Mouse (Mus musculus) ES-E14 (cell line): ENCODE results near the gene Psmd14. TPM values are rescaled to one million over a fixed set of nuclear protein-coding genes. Genes with fewer than 3 reads are reported as not detected.

ENCODE experiments used
- DNase-seq: peaks from one replicate; pipeline ENCODE4 v3.0.0-alpha.2; 2013; ENCODE audit warnings: low read depth, low spot score
- H3K27ac ChIP-seq: 2 replicates; pipeline ENCODE4 v1.5.1; 2012; ENCODE audit warnings: low read depth, mild to moderate bottlenecking, low read length, moderate library complexity, mixed read lengths; ENCODE audit not compliant: poor library complexity, insufficient read depth, severe bottlenecking
- H3K36me3 ChIP-seq: 2 replicates; pipeline ENCODE4 v1.6.1; 2012; ENCODE audit warnings: mild to moderate bottlenecking, low read length, moderate library complexity, mixed read lengths; ENCODE audit not compliant: control insufficient read depth, poor library complexity, insufficient read depth, severe bottlenecking
- H3K4me1 ChIP-seq, 2 experiments: fragments of 150-350 bp in 1 of 2; sonication (generic) in 1 of 2; 2 replicates each; pipeline ENCODE4 v1.6.1; 2012; ENCODE audit warnings: low read length in 2 of 2, mild to moderate bottlenecking in 1 of 2, mixed read lengths in 1 of 2; ENCODE audit not compliant: control insufficient read depth in 2 of 2, insufficient read depth in 2 of 2, poor library complexity in 1 of 2
- H3K4me3 ChIP-seq, 2 experiments: fragments of 150-350 bp in 1 of 2; sonication (generic) in 1 of 2; 2 replicates each; pipeline ENCODE4 v1.5.1; 2012; ENCODE audit warnings: low read length in 2 of 2, low read depth in 1 of 2, mild to moderate bottlenecking in 1 of 2, mixed read lengths in 1 of 2; ENCODE audit not compliant: insufficient read depth in 1 of 2, poor library complexity in 1 of 2, severe bottlenecking in 1 of 2
- H3K9ac ChIP-seq: 2 replicates; pipeline ENCODE4 v1.6.1; 2012; ENCODE audit warnings: low read depth, mild to moderate bottlenecking, low read length, mixed read lengths; ENCODE audit not compliant: poor library complexity, insufficient read depth, severe bottlenecking
- H3K9me3 ChIP-seq: fragments of 150-350 bp; sonication (generic); 2 replicates; pipeline ENCODE4 v1.6.1; 2012; ENCODE audit warnings: low read depth, mild to moderate bottlenecking, low read length; ENCODE audit not compliant: control insufficient read depth, insufficient read depth
- CHD2 ChIP-seq: IDR thresholded peaks from 2 replicates; pipeline ENCODE4 v1.6.1; 2014; ENCODE audit warnings: mild to moderate bottlenecking, low read depth, low read length, inconsistent platforms
- HCFC1 ChIP-seq: IDR thresholded peaks from 2 replicates; pipeline ENCODE4 v1.6.1; 2012; ENCODE audit warnings: low read length, inconsistent platforms, borderline replicate concordance; ENCODE audit not compliant: insufficient read depth
- MAFK ChIP-seq: IDR thresholded peaks from 2 replicates; pipeline ENCODE4 v1.6.1; 2014; ENCODE audit warnings: mild to moderate bottlenecking, low read depth, low read length, inconsistent platforms; ENCODE audit not compliant: insufficient read depth
- ZC3H11A ChIP-seq: IDR thresholded peaks from 2 replicates; pipeline ENCODE4 v1.6.1; 2012; ENCODE audit warnings: low read depth, mild to moderate bottlenecking, inconsistent platforms, low read length, borderline replicate concordance
- ZNF384 ChIP-seq: IDR thresholded peaks from 2 replicates; pipeline ENCODE4 v1.6.1; 2012; ENCODE audit warnings: low read depth, low read length, inconsistent platforms
- in situ Hi-C, 2 experiments: fragments of 600-800 bp; cut with MboI; formaldehyde crosslinking; loops; one replicate each; pipeline ENCODE4 v1.15.1; 2025; ENCODE audit warnings: low sequenced_read_pairs in 2 of 2, inconsistent platforms in 1 of 2; ENCODE audit not compliant: unreplicated experiment in 2 of 2
- total RNA-seq: library from RNA; depleted of rRNA; stranded (reverse); fragments of 300-350 nt; gene quantifications from 2 replicates; pipeline ENCODE4 v1.2.3, GENCODE M21; 2012

The Psmd14 gene
- total RNA-seq, 1 experiment, result 164 TPM

DNA sequence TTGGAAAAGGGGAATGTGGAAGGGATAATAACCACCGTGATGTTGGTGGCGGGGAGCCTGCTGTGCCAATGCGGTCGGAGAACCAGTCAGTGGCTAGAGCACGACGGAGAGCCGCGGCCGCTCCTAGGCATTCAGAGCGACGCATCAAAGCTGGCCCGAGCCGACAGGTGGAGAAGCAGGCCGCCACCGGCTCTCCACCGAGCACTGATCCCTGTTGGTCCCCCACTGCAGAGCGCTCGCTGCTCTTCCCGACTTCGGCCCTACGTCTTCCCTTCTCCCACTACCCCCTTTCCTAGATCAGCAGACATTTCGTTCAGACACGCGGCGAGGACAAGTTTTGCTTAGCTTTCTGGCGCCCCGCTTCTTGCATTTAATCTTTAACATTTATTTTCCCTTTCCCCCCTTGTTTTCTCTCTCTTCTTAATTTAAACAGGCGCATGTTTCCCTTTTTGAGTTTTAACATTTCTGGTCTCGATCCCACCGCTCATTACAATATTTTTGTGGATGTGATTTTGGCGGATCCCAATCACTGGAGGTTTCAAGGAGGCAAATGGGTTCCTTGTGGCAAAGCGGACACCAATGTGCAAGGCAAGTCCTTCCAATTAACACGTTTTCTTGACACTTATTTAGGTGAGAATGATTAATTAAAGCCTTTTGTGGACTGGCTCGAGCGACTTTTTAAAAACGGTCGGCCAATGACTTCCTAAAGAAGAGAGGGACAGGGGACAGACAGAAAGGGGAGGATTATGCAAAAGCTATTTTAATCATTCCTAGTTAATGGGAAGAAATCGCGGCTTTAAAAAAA is 94.2 kb downstream of the Psmd14 start:
- Histone ChIP-seq H3K4me1 (no peaks in the 10 kb centered on the region), H3K9ac (no peak overlapping the region), H3K4me3 (peak overlapping the region; percentile 22 to 42; a peak in 3 of 4 replicates), H3K36me3 (no peaks in the 10 kb centered on the region), H3K9me3 (no peaks in the 10 kb centered on the region), H3K27ac (no peak overlapping the region)
- TF ChIP-seq ZNF384 (no peak), MAFK (no peak), HCFC1 (no peak), CHD2 (no peak), ZC3H11A (no peak)
- in situ Hi-C loops, result no loop called here
- DNase-seq, result no peak

DNA sequence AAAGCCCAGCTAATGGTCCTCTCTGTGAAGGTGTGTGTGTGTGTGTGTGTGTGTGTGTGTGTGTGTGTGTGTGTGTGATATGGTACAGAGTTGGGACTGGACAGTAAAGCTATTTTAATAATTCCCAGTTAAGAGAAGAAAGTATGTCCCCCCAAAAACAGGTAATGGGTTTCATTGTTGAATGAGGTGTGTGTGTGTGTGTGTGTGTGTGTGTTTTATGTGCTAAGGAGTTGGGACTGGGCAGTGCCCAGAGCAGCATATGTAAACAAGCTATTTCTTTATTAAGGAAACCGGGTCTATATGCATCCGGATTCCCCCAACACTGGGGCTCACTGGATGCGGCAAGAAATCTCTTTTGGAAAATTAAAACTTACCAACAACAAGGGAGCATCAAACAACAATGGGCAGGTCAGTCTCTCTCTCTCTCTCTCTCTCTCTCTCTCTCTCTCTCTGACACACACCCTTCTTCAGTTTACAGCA is 94.9 kb downstream of the Psmd14 start:
- H3K4me1 ChIP-seq, result no peaks in the 10 kb centered on the region
- no peaks in the 10 kb centered on the region for H3K36me3 ChIP-seq
- H3K4me3 ChIP-seq, result no peak overlapping the region
- in situ Hi-C loops, result no loop called here
- H3K9ac ChIP-seq, result no peak overlapping the region
- DNase-seq, result no peak
- no peak for TF ChIP-seq ZC3H11A
- H3K27ac ChIP-seq, result no peak overlapping the region
- no peaks in the 10 kb centered on the region for H3K9me3 ChIP-seq

GRCm38 (mm10) chr2:61807151-61807550 is 95.7 kb downstream of the Psmd14 start:
- TF ChIP-seq CHD2, result no peak
- TF ChIP-seq ZNF384, result no peak
- no peak for TF ChIP-seq HCFC1
- TF ChIP-seq MAFK, result no peak
- Histone ChIP-seq H3K9ac (no peak overlapping the region), H3K27ac (no peak overlapping the region), H3K36me3 (no peaks in the 10 kb centered on the region), H3K4me1 (no peaks in the 10 kb centered on the region), H3K4me3 (no peak overlapping the region; a peak in 1 of 4 replicates), H3K9me3 (no peaks in the 10 kb centered on the region)
- no peak for DNase-seq
- in situ Hi-C loops, result no loop called here

DNA sequence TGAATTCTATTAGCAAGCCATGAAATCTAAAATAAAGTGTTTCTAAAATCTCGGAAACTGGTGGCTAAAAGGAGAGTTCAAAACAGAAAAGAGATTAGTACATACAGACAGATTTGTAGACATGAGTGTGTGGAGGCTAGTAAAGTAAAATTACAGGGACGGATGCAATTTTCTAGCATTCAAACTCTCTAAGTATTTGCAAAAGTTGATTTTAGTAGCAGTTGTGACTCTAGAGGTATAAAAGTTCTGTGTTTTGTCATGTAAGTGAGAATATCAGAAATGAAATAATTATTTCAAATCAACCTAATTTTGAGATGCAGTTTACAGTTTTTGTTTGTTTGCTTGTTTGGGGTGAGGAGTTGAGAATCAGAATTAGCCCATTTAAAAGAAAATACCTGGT is 96.3 kb downstream of the Psmd14 start:
- no peaks in the 10 kb centered on the region for H3K36me3 ChIP-seq
- H3K9me3 ChIP-seq, result no peaks in the 10 kb centered on the region
- in situ Hi-C loops, result no loop called here
- no peak for TF ChIP-seq ZNF384
- no peak for TF ChIP-seq ZC3H11A
- no peak for TF ChIP-seq MAFK
- no peak for TF ChIP-seq CHD2
- TF ChIP-seq HCFC1, result no peak
- no peak overlapping the region for H3K9ac ChIP-seq
- H3K4me1 ChIP-seq, result no peaks in the 10 kb centered on the region
- no peak overlapping the region for H3K4me3 ChIP-seq
- H3K27ac ChIP-seq, result no peak overlapping the region
- no peak for DNase-seq

- H3K36me3 ChIP-seq, result no peaks in the 10 kb centered on the region
- no peak overlapping the region for H3K4me3 ChIP-seq
- no peak overlapping the region for H3K9ac ChIP-seq
- in situ Hi-C loops, result no loop called here
- H3K27ac ChIP-seq, result no peak overlapping the region
- no peaks in the 10 kb centered on the region for H3K9me3 ChIP-seq
- DNase-seq, result no peak
- TF ChIP-seq ZC3H11A, result no peak
- TF ChIP-seq HCFC1, result no peak
- no peak for TF ChIP-seq ZNF384
- no peak for TF ChIP-seq MAFK
- no peak for TF ChIP-seq CHD2
- no peaks in the 10 kb centered on the region for H3K4me1 ChIP-seq
Observed at GRCm38 (mm10) chr2:61808776-61809175, 97.3 kb downstream of the Psmd14 start.
